Mouse (Mus musculus) 416B (cell line): Measurements from ENCODE around the gene 4933411K16Rik.
A peak's percentile ranks its signal among the peaks of the same experiment; 100 is the strongest.

ENCODE experiments used
- DNase-seq: peaks from one replicate; pipeline ENCODE4 v3.0.0; 2011; ENCODE audit warnings: low read depth

Gene 4933411K16Rik

GRCm38 (mm10) chr19:42035456-42036248 lies 16.4 kb upstream of the 4933411K16Rik start, which contains the start of gene Ankrd2:
Gene Ankrd2, plus strand, starts transcription at chr19:42036000.
- DNase-seq = peak; percentile 94

GRCm38 (mm10) chr19:42036357-42036756 lies 15.7 kb upstream of the 4933411K16Rik start:
- no peak for DNase-seq

- DNase-seq = no peak
Measured at GRCm38 (mm10) chr19:42037167-42037702, 14.8 kb upstream of the 4933411K16Rik start.

- DNase-seq = no peak
Measured at GRCm38 (mm10) chr19:42038310-42038709, 13.7 kb upstream of the 4933411K16Rik start.

GRCm38 (mm10) chr19:42043988-42044387 lies 8.1 kb upstream of the 4933411K16Rik start:
- no peak for DNase-seq

GRCm38 (mm10) chr19:42045269-42046102 lies 6.6 kb upstream of the 4933411K16Rik start, which contains the start of gene Hoga1:
Gene Hoga1, plus strand, starts transcription at chr19:42045610.
- peak; percentile 96 for DNase-seq

- no peak for DNase-seq
Measured at GRCm38 (mm10) chr19:42050251-42050650, 1.8 kb upstream of the 4933411K16Rik start.

GRCm38 (mm10) chr19:42051351-42051750 lies 697 bp upstream of the 4933411K16Rik start:
- no peak for DNase-seq

GRCm38 (mm10) chr19:42054255-42054654 lies 2.2 kb downstream of the 4933411K16Rik start:
- peak; percentile 54 for DNase-seq

- DNase-seq = no peak
Measured at GRCm38 (mm10) chr19:42055881-42056280, 3.8 kb downstream of the 4933411K16Rik start.

- no peak for DNase-seq
Measured at GRCm38 (mm10) chr19:42056719-42057409, 4.8 kb downstream of the 4933411K16Rik start.

GRCm38 (mm10) chr19:42058426-42058825 lies 6.4 kb downstream of the 4933411K16Rik start:
- no peak for DNase-seq

GRCm38 (mm10) chr19:42061443-42061842 lies 9.4 kb downstream of the 4933411K16Rik start:
- DNase-seq = no peak

- no peak for DNase-seq
Measured at GRCm38 (mm10) chr19:42068441-42069240, 16.6 kb downstream of the 4933411K16Rik start.

GRCm38 (mm10) chr19:42069241-42069525 lies 17.1 kb downstream of the 4933411K16Rik start:
- peak; percentile 45 for DNase-seq

GRCm38 (mm10) chr19:42071221-42071620 lies 19.2 kb downstream of the 4933411K16Rik start:
- peak; percentile 56 for DNase-seq

GRCm38 (mm10) chr19:42071886-42072608 lies 20.0 kb downstream of the 4933411K16Rik start:
- DNase-seq = no peak

GRCm38 (mm10) chr19:42072802-42073201 lies 20.8 kb downstream of the 4933411K16Rik start:
- DNase-seq = no peak

- DNase-seq = no peak
Measured at GRCm38 (mm10) chr19:42075051-42075450, 23.0 kb downstream of the 4933411K16Rik start.

- no peak for DNase-seq
Measured at GRCm38 (mm10) chr19:42075992-42076391, 23.9 kb downstream of the 4933411K16Rik start.

GRCm38 (mm10) chr19:42078566-42078965 lies 26.5 kb downstream of the 4933411K16Rik start:
- no peak for DNase-seq
